Mouse (Mus musculus): ENCODE measurements around the gene Usp42.

The Usp42 gene

DNA sequence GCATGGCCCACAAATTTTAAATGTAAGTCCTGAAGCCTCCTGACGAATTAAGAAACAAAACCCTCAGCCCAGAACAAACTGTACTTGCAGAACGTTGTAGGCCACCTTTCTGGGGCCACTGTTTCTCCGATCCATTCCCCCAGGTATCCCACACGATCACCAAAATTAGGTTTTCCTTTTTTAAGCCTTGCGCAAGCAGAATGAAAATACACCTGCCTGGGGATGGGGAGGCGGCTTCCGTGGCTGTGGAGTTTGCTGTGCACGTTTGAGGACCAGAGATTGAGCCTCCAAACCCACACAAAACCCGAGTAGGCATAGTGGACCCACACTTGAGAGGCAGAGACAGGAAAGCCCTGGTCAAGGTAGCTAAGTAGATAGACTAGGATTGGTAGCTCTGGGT is 41.7 kb downstream of the Usp42 start:
- DNase-seq (ENCODE audit: low read depth, low spot score), result no peak

DNA sequence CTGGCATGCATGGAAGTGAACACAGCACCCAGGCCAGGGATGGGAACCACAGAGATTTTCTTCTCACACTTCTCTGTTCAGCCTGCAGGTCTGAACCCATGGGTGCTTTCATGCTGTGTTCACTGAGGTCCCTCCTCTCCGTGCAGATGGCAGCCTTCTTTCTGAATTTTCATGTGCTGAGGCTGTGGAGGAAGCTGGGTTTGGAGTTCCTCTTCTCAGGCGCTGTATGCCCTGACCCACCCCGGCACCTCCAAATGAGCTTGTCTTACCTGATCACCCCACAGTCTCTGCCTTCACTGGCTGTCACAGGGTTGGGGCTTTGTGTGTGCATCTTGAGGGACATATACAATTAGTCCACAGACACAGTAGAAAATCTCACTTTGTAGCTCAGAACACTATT is 44.5 kb downstream of the Usp42 start:
- no peak for DNase-seq (ENCODE audit: low read depth, low spot score)

- DNase-seq (ENCODE audit: low read depth, low spot score), result no peak
Observed at GRCm38 (mm10) chr5:143686456-143686855, 45.6 kb downstream of the Usp42 start.

DNA sequence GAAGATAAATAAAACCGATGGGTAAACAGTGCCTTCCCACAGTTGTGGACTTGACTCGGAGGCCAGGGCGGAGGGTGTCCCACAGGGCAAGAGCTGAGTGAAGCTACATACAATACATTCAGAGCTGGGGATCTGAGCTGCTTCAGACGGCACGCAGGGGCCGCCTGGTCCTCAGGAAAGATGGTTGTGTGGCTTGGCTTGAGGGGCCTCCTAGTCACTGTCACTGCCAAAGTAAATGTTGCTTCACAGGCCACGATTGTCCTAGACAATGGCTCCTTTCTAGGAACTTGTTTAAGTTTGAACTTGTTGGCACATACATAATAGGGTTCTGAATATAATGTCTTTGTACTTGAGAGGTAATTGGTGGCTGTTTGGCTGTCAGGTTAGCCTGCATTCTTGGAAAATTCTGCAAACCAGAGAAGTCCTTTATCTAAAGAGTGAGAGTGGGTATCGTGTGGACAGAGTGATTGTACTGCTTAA is 47.1 kb downstream of the Usp42 start:
- no peak for DNase-seq (ENCODE audit: low read depth, low spot score)

DNA sequence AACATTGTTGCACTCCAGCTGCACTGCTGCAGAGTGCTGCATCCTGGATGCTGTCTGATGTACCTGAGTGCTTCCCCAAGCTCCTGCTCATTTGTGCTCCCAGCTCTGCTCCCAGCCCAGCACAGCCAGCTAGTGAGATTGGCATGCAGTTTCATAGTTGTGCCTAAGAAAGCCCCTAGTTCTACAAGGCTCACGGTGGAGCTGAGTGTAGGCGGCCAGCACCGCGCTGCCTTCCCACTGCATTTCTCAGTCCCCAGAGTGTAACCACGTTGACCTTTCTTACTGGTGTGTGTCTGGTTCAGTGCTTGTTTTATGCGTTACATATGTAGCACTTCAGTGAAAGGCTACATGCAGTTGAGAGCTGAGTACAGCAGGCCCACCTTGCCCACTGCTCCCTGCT is 48.4 kb downstream of the Usp42 start:
- no peak for DNase-seq (ENCODE audit: low read depth, low spot score)

DNA sequence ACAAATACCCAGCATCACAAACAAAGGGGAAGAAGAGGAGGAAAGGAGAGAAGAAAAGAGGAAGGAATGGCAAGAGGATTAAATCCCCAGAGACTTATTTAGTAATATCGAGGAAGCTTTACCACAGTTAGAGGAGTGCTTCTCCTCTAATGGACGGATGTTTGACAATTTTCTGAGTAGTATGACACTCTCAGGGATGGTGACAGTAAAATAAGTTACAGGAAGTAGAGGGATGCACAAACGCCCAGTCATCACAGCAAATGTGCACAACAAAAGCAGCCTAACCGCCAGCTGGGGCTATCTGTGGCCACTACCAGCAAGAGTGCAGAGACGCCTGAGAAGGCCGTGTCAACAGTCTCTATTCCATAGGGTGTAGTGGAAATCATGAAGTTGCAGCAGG is 52.4 kb downstream of the Usp42 start:
- no peak for DNase-seq (ENCODE audit: low read depth, low spot score)

- DNase-seq (ENCODE audit: low read depth, low spot score), result no peak
Observed at GRCm38 (mm10) chr5:143678634-143679271, 53.3 kb downstream of the Usp42 start.

DNA sequence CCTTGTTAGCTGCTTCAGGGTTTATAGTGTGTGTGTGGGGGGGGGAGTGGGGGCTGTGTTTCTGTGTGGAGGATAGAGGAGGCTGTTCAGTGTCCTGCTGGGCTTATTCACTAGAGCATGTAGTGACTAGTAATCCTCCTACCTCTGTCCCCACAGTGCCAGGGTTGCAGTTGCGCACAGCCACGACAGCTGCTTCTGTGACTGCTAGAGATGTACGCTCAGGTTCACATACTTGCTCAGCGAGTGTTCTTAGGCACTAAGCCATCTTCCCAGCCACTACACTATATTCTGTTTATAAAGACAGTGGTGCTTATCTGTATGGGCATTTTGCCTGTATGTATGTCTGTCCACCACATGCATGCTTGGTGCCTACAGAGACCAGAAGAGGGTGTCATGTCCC is 54.7 kb downstream of the Usp42 start:
- DNase-seq (ENCODE audit: low read depth, low spot score), result no peak

GRCm38 (mm10) chr5:143676218-143676985 is 55.7 kb downstream of the Usp42 start:
- DNase-seq (ENCODE audit: low read depth, low spot score), result no peak

- no peak for DNase-seq (ENCODE audit: low read depth, low spot score)
Observed at GRCm38 (mm10) chr5:143674576-143674975, 57.5 kb downstream of the Usp42 start.

GRCm38 (mm10) chr5:143670740-143671415 is 61.2 kb downstream of the Usp42 start:
- no peak for DNase-seq (ENCODE audit: low read depth, low spot score)

DNA sequence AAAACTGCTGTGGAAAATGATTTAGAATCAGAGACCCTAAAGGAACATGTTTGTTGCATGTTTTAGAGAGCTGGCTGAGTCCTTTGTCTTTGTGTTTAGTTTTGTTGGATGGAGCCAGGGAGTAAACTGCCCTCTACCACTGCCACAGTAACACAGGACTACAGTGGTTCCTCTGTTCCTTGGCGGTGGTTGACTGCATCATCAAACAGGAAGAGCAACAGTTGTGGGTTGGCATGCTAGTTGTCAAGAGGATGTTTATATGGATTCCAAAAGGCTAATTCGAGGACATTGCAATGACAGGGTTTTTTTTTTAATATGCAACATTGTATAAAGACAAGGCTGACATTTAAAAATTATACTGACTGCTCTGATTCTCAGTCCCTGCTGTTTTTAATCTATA is 62.2 kb downstream of the Usp42 start:
- DNase-seq (ENCODE audit: low read depth, low spot score), result no peak

GRCm38 (mm10) chr5:143669393-143669792 is 62.7 kb downstream of the Usp42 start:
- DNase-seq (ENCODE audit: low read depth, low spot score), result no peak

- DNase-seq (ENCODE audit: low read depth, low spot score), result no peak
Observed at GRCm38 (mm10) chr5:143668884-143669283, 63.2 kb downstream of the Usp42 start.

DNA sequence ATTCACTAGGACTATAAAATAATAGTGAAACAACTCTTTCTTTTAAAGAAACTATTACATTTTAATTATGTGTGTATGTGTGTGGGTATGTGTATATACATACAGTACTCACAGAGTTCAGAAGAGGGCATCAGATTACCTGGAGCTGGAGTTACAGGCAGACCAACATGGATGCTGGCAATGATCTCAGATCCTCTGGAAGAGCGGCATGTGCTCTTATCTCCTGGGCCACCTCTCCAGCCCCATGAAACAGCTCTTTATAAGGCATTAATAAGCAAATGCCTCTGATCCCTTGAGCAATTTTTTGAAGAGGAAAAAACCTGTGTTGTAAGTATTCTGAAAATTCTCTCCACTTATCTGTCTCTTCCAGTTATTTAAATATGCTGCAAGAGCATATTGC is 66.1 kb downstream of the Usp42 start:
- no peak for DNase-seq (ENCODE audit: low read depth, low spot score)

DNA sequence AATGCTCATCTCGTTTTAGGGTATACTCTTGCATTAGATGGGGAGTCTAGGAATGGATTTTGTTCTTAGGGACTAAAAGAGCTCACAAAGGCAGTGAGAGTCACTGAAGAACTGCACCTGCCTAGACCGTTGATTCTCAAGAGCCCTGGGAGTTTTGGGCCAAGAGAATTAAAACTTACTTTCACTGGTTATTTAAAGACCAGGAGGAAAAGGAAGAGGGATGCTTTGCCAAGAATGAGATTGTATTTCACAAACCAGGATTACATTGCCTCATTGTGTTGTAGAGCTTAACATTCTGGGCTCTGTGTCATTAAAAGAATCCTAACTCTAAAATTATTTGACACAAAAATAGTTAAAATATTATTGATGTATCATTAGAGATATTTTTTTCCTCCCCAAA is 66.5 kb downstream of the Usp42 start:
- no peak for DNase-seq (ENCODE audit: low read depth, low spot score)

DNA sequence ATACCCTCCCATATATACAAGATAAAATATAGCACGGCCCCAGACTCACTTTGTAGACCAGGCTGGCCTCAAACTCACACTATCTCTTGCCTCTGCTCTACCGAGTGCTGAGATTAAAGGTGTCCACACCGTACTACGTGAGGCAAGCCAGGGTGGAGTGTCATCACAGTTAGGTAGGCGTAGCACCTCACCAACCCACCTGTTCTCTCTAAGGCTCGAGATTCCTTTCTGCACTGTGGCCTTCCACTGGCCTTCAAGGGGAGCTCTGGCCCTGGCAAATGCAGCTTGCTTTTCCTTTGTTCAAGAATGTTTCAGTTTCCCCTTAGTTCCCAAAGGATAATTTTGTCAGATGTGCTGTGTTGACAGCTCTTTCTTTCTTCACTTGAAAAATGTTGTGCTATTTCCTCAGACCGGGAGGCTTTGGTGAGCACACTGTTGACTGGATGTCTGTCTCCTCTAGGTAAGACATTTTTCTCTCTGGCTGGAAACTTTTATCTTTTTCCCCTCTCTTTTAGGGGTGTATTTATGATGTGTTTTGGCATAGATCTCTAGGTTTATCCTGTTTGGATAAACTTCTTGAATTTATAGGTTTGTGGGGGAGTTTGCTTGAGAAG is 68.9 kb downstream of the Usp42 start:
- no peak for DNase-seq (ENCODE audit: low read depth, low spot score)

Data from retina, adult 2 months (tissue).